In genomic region chr12:3540871-3541270, GRCm38 (mm10) we compare ENCODE assay signal across 17 mouse cellular contexts. TPM values are rescaled to one million over a fixed set of nuclear protein-coding genes. Genes with fewer than 3 reads are reported as not detected.
DNase-seq lines count a peak whose midpoint lies in the region.
"Had no signal": no experiment of that assay in that cellular context is flagged by ENCODE, and none has a peak within 500 bp of the region (broad histone marks: within the 10 kb centered on the region; RNA-seq: fewer than 3 reads in every experiment).

No protein-coding gene starts in this region.

- WGBS in heart, embryonic 10.5 days, result 90% methylated on average over 7 of the region's 7 CpGs

- no peak overlapping the region for H3K4me3 ChIP-seq in heart, embryonic 10.5 days

- peak; percentile 74 for DNase-seq in heart, adult 11 months
- DNase-seq in heart, postnatal 10 days, result no peak
- DNase-seq in heart, embryonic 10.5 days (ENCODE audit: low spot score), result peak; percentile 51
- DNase-seq in heart, postnatal 25 days (ENCODE audit: low spot score), result no peak
- DNase-seq: adrenal gland, adult 2 months; adrenal gland, adult 8-10 months; adrenal gland, postnatal 10 days; adrenal gland, postnatal 14 days; adrenal gland, postnatal 25 days; adrenal gland, postnatal 36 days; B cell, adult 2 months; cerebellum, adult 11 months; cerebellum, adult 11-12 months; cerebellum, adult 18-20 months had no signal

- no peaks in the 10 kb centered on the region for H3K36me3 ChIP-seq in heart, embryonic 10.5 days
- H3K36me3 ChIP-seq: G1E had no signal

- H3K9me3 ChIP-seq in heart, embryonic 10.5 days, result no peaks in the 10 kb centered on the region
- H3K9me3 ChIP-seq: G1E had no signal

- no peaks in the 10 kb centered on the region for H3K4me1 ChIP-seq in heart, embryonic 10.5 days

- no peak overlapping the region for H3K27ac ChIP-seq in heart, embryonic 10.5 days

- intact Hi-C loops in heart, postnatal 10 days (cut with DNase I), result no loop called here
- intact Hi-C loops in heart, postnatal 25 days (cut with DNase I), result no loop called here

- no peaks in the 10 kb centered on the region for H3K27me3 ChIP-seq in heart, embryonic 10.5 days (ENCODE audit: insufficient read depth, poor library complexity, severe bottlenecking)
- H3K27me3 ChIP-seq: CH12.LX, Patski had no signal

RNA-seq across cellular contexts. Expression of gene Dtnb, which starts 31.3 kb away (rescaled TPM):
- total RNA-seq in heart, postnatal 10 days (2021), result 1 to 10 TPM; 6.8 to 7.3 TPM
- polyA plus RNA-seq in heart, embryonic 10.5 days (2016; fragmentation: Nextera tagmentation; extraction: Ambion mirVana), result 20.3 and 28.7 TPM in 2 replicates
- total RNA-seq in heart, postnatal 25 days (2021), result 1 to 10 TPM; 5.3 to 5.4 TPM
- polyA plus RNA-seq: G1E had no signal

Comparison
In these comparisons a context has a peak if more than half of its experiments do, and no peak if none do; other contexts are left out.
1. DNase-seq: peak in heart, adult 11 months (single experiment) and heart, embryonic 10.5 days (single experiment); none in heart, postnatal 10 days (0 of 2) and heart, postnatal 25 days (single experiment).